Mouse (Mus musculus): ENCODE measurements around the gene Fpr2.

DNA sequence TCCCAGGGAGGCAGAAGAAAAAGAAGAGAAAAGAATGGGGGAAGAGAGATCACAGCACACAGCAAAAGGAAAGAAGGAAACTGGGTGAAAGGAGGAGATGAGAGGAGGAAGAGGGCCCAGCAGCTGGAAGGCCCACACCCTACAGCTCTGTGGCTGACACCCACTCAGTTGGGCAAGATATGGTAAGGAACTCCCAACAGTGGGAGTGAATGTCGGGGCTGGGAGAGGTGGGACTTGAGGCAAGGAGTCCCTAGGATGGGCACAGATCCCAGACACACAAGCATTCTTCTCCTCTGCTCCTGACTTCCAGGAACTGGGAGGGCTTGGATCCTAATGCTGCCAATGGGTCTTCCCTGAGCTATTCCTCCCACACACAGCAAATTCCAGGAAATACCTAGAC, 25.3 kb upstream of the Fpr2 start:
- no peak for TF ChIP-seq GATA1 (IDR thresholded peaks at IDR 0.05; ENCODE audit: borderline replicate concordance, low read length)
- TF ChIP-seq FLI1 (IDR thresholded peaks at IDR 0.05; ENCODE audit: low read length): no peak
